Mouse (Mus musculus): ENCODE data around the gene Lrrfip1. TPM values are rescaled to one million over a fixed set of nuclear protein-coding genes. Genes with fewer than 3 reads are reported as not detected.

The Lrrfip1 gene
- total RNA-seq, 1 experiment: 31.5 TPM

- no peak for DNase-seq (ENCODE audit: low read depth, low spot score)
- Histone ChIP-seq H3K36me3 (ENCODE audit: control insufficient read depth, insufficient read depth, low read length, poor library complexity, severe bottlenecking) (peaks cover 4% of the 10 kb centered on the region; the same call in 1 of the 2 replicates), H3K27ac (ENCODE audit: insufficient read depth, low read depth, low read length, poor library complexity, severe bottlenecking) (no peak overlapping the region), H3K9ac (ENCODE audit: insufficient read depth, low read depth, low read length, poor library complexity, severe bottlenecking) (no peak overlapping the region), H3K4me3 (ENCODE audit: insufficient read depth in 1 of 2, low read depth in 1 of 2, low read length in 2 of 2, poor library complexity in 1 of 2, severe bottlenecking in 1 of 2) (no peak overlapping the region), H3K4me1 (ENCODE audit: control insufficient read depth in 2 of 2, insufficient read depth in 2 of 2, low read length in 2 of 2, poor library complexity in 1 of 2) (peaks cover 0 to 3% of the 10 kb centered on the region in 2 experiments; a peak in 1 of 4 replicates), H3K9me3 (ENCODE audit: control insufficient read depth, insufficient read depth, low read depth, low read length) (no peaks in the 10 kb centered on the region)
- TF ChIP-seq ZC3H11A (IDR thresholded peaks at IDR 0.05; ENCODE audit: borderline replicate concordance, low read depth, low read length): no peak
- TF ChIP-seq CHD2 (IDR thresholded peaks at IDR 0.05; ENCODE audit: low read depth, low read length): no peak
- TF ChIP-seq HCFC1 (IDR thresholded peaks at IDR 0.05; ENCODE audit: borderline replicate concordance, insufficient read depth, low read length): no peak
- no peak for TF ChIP-seq ZNF384 (IDR thresholded peaks at IDR 0.05; ENCODE audit: low read depth, low read length)
- no peak for TF ChIP-seq MAFK (IDR thresholded peaks at IDR 0.05; ENCODE audit: insufficient read depth, low read depth, low read length)
- in situ Hi-C loops (cut with MboI; ENCODE audit: low sequenced_read_pairs in 2 of 2, unreplicated experiment in 2 of 2): no loop called here
Measured at GRCm38 (mm10) chr1:91077456-91077855, 78.9 kb downstream of the Lrrfip1 start.

- TF ChIP-seq CHD2 (IDR thresholded peaks at IDR 0.05; ENCODE audit: low read depth, low read length): no peak
- no peak for TF ChIP-seq ZNF384 (IDR thresholded peaks at IDR 0.05; ENCODE audit: low read depth, low read length)
- no peak for TF ChIP-seq MAFK (IDR thresholded peaks at IDR 0.05; ENCODE audit: insufficient read depth, low read depth, low read length)
- TF ChIP-seq ZC3H11A (IDR thresholded peaks at IDR 0.05; ENCODE audit: borderline replicate concordance, low read depth, low read length): no peak
- no peak for TF ChIP-seq HCFC1 (IDR thresholded peaks at IDR 0.05; ENCODE audit: borderline replicate concordance, insufficient read depth, low read length)
- Histone ChIP-seq H3K9ac (ENCODE audit: insufficient read depth, low read depth, low read length, poor library complexity, severe bottlenecking) (no peak overlapping the region), H3K36me3 (ENCODE audit: control insufficient read depth, insufficient read depth, low read length, poor library complexity, severe bottlenecking) (peaks cover 4% of the 10 kb centered on the region; the same call in 1 of the 2 replicates), H3K4me3 (ENCODE audit: insufficient read depth in 1 of 2, low read depth in 1 of 2, low read length in 2 of 2, poor library complexity in 1 of 2, severe bottlenecking in 1 of 2) (no peak overlapping the region), H3K4me1 (ENCODE audit: control insufficient read depth in 2 of 2, insufficient read depth in 2 of 2, low read length in 2 of 2, poor library complexity in 1 of 2) (peaks cover 0 to 5% of the 10 kb centered on the region in 2 experiments; a peak in 1 of 4 replicates), H3K27ac (ENCODE audit: insufficient read depth, low read depth, low read length, poor library complexity, severe bottlenecking) (no peak overlapping the region), H3K9me3 (ENCODE audit: control insufficient read depth, insufficient read depth, low read depth, low read length) (no peaks in the 10 kb centered on the region)
- DNase-seq (ENCODE audit: low read depth, low spot score): no peak
- in situ Hi-C loops (cut with MboI; ENCODE audit: low sequenced_read_pairs in 2 of 2, unreplicated experiment in 2 of 2): no loop called here
Measured at GRCm38 (mm10) chr1:91077980-91078379, 79.4 kb downstream of the Lrrfip1 start.

- H3K4me3 ChIP-seq (ENCODE audit: insufficient read depth in 1 of 2, low read depth in 1 of 2, low read length in 2 of 2, poor library complexity in 1 of 2, severe bottlenecking in 1 of 2): no peak overlapping the region
- peaks cover 6% of the 10 kb centered on the region; the same call in 1 of the 2 replicates for H3K36me3 ChIP-seq (ENCODE audit: control insufficient read depth, insufficient read depth, low read length, poor library complexity, severe bottlenecking)
- H3K27ac ChIP-seq (ENCODE audit: insufficient read depth, low read depth, low read length, poor library complexity, severe bottlenecking): no peak overlapping the region
- no peaks in the 10 kb centered on the region for H3K9me3 ChIP-seq (ENCODE audit: control insufficient read depth, insufficient read depth, low read depth, low read length)
- no peak overlapping the region for H3K9ac ChIP-seq (ENCODE audit: insufficient read depth, low read depth, low read length, poor library complexity, severe bottlenecking)
- in situ Hi-C loops (cut with MboI; ENCODE audit: low sequenced_read_pairs in 2 of 2, unreplicated experiment in 2 of 2): no loop called here
- peaks cover 0 to 5% of the 10 kb centered on the region in 2 experiments; a peak in 1 of 4 replicates for H3K4me1 ChIP-seq (ENCODE audit: control insufficient read depth in 2 of 2, insufficient read depth in 2 of 2, low read length in 2 of 2, poor library complexity in 1 of 2)
- no peak for DNase-seq (ENCODE audit: low read depth, low spot score)
- TF ChIP-seq ZNF384 (IDR thresholded peaks at IDR 0.05; ENCODE audit: low read depth, low read length) (no peak), HCFC1 (IDR thresholded peaks at IDR 0.05; ENCODE audit: borderline replicate concordance, insufficient read depth, low read length) (no peak), MAFK (IDR thresholded peaks at IDR 0.05; ENCODE audit: insufficient read depth, low read depth, low read length) (no peak), ZC3H11A (IDR thresholded peaks at IDR 0.05; ENCODE audit: borderline replicate concordance, low read depth, low read length) (no peak), CHD2 (IDR thresholded peaks at IDR 0.05; ENCODE audit: low read depth, low read length) (no peak)
Measured at GRCm38 (mm10) chr1:91079740-91080422, 81.3 kb downstream of the Lrrfip1 start.

GRCm38 (mm10) chr1:91080423-91080749 is 81.8 kb downstream of the Lrrfip1 start:
- Histone ChIP-seq H3K4me3 (ENCODE audit: insufficient read depth in 1 of 2, low read depth in 1 of 2, low read length in 2 of 2, poor library complexity in 1 of 2, severe bottlenecking in 1 of 2) (no peak overlapping the region), H3K27ac (ENCODE audit: insufficient read depth, low read depth, low read length, poor library complexity, severe bottlenecking) (no peak overlapping the region), H3K36me3 (ENCODE audit: control insufficient read depth, insufficient read depth, low read length, poor library complexity, severe bottlenecking) (peaks cover 6% of the 10 kb centered on the region; the same call in 1 of the 2 replicates), H3K9ac (ENCODE audit: insufficient read depth, low read depth, low read length, poor library complexity, severe bottlenecking) (no peak overlapping the region), H3K4me1 (ENCODE audit: control insufficient read depth in 2 of 2, insufficient read depth in 2 of 2, low read length in 2 of 2, poor library complexity in 1 of 2) (peaks cover 0 to 5% of the 10 kb centered on the region in 2 experiments; a peak in 1 of 4 replicates), H3K9me3 (ENCODE audit: control insufficient read depth, insufficient read depth, low read depth, low read length) (no peaks in the 10 kb centered on the region)
- TF ChIP-seq MAFK (IDR thresholded peaks at IDR 0.05; ENCODE audit: insufficient read depth, low read depth, low read length) (no peak), CHD2 (IDR thresholded peaks at IDR 0.05; ENCODE audit: low read depth, low read length) (no peak), ZNF384 (IDR thresholded peaks at IDR 0.05; ENCODE audit: low read depth, low read length) (no peak), ZC3H11A (IDR thresholded peaks at IDR 0.05; ENCODE audit: borderline replicate concordance, low read depth, low read length) (no peak), HCFC1 (IDR thresholded peaks at IDR 0.05; ENCODE audit: borderline replicate concordance, insufficient read depth, low read length) (no peak)
- no peak for DNase-seq (ENCODE audit: low read depth, low spot score)
- in situ Hi-C loops (cut with MboI; ENCODE audit: low sequenced_read_pairs in 2 of 2, unreplicated experiment in 2 of 2): no loop called here

Measured in ES-E14 (cell line).